Mouse (Mus musculus) spleen, adult 18-20 months (tissue): Measurements from ENCODE around the gene Adgrv1.

Source experiments
- DNase-seq, 2 experiments: peaks; one replicate each; pipeline ENCODE4 v3.0.0; 2022; ENCODE audit warnings: mixed read lengths in 2 of 2

The Adgrv1 gene

GRCm38 (mm10) chr13:81606991-81607390, 26.0 kb downstream of the Adgrv1 start:
- DNase-seq: no peak

GRCm38 (mm10) chr13:81596910-81597607, 35.9 kb downstream of the Adgrv1 start:
- DNase-seq: no peak

- no peak for DNase-seq
Observed at GRCm38 (mm10) chr13:81578692-81579091, 54.3 kb downstream of the Adgrv1 start.

GRCm38 (mm10) chr13:81570241-81570821, 62.6 kb downstream of the Adgrv1 start:
- no peak for DNase-seq

- DNase-seq: no peak
Observed at GRCm38 (mm10) chr13:81550024-81550423, 82.9 kb downstream of the Adgrv1 start.

- DNase-seq: no peak
Observed at GRCm38 (mm10) chr13:81534916-81535315, 98.0 kb downstream of the Adgrv1 start.

GRCm38 (mm10) chr13:81526687-81527086, 106.3 kb downstream of the Adgrv1 start:
- DNase-seq: no peak

- DNase-seq: no peak
Observed at GRCm38 (mm10) chr13:81510142-81510541, 122.8 kb downstream of the Adgrv1 start.

- DNase-seq: no peak
Observed at GRCm38 (mm10) chr13:81497035-81497434, 135.9 kb downstream of the Adgrv1 start.

GRCm38 (mm10) chr13:81491971-81492370, 141.0 kb downstream of the Adgrv1 start:
- no peak for DNase-seq

- no peak for DNase-seq
Observed at GRCm38 (mm10) chr13:81486980-81487379, 146.0 kb downstream of the Adgrv1 start.

- no peak for DNase-seq
Observed at GRCm38 (mm10) chr13:81473750-81474149, 159.2 kb downstream of the Adgrv1 start.

GRCm38 (mm10) chr13:81466661-81467060, 166.3 kb downstream of the Adgrv1 start:
- DNase-seq: no peak

GRCm38 (mm10) chr13:81465794-81466193, 167.2 kb downstream of the Adgrv1 start:
- DNase-seq: no peak

- DNase-seq: no peak
Observed at GRCm38 (mm10) chr13:81449630-81450029, 183.3 kb downstream of the Adgrv1 start.

- DNase-seq: no peak
Observed at GRCm38 (mm10) chr13:81449198-81449597, 183.8 kb downstream of the Adgrv1 start.

GRCm38 (mm10) chr13:81441412-81441811, 191.5 kb downstream of the Adgrv1 start:
- DNase-seq: no peak

GRCm38 (mm10) chr13:81439390-81440025, 193.4 kb downstream of the Adgrv1 start:
- peak; percentile 10 to 64 for DNase-seq

- no peak for DNase-seq
Observed at GRCm38 (mm10) chr13:81437088-81437487, 195.9 kb downstream of the Adgrv1 start.

- peak in 1 of 2 experiments; percentile 33 for DNase-seq
Observed at GRCm38 (mm10) chr13:81426896-81427755, 205.8 kb downstream of the Adgrv1 start.

- DNase-seq: no peak
Observed at GRCm38 (mm10) chr13:81425111-81425510, 207.8 kb downstream of the Adgrv1 start.

- DNase-seq: no peak
Observed at GRCm38 (mm10) chr13:81424002-81424401, 209.0 kb downstream of the Adgrv1 start.

- no peak for DNase-seq
Observed at GRCm38 (mm10) chr13:81407881-81408460, 225.0 kb downstream of the Adgrv1 start.
